Mouse (Mus musculus) kidney, postnatal 0 days (tissue): ENCODE data around the gene Hemk1. TPM values are rescaled to one million over a fixed set of nuclear protein-coding genes. Genes with fewer than 3 reads are reported as not detected.

Experiments used
- ATAC-seq: fragments of 200-750 bp; cut with Nextera tagmentation; replicated peaks from 2 replicates; pipeline ENCODE4 v1.8.0; 2017; ENCODE audit warnings: low read depth, moderate number of reproducible peaks, moderate TSS enrichment, moderate library complexity; ENCODE audit not compliant: low FRiP score
- DNase-seq: peaks from one replicate; pipeline ENCODE4 v3.0.0-alpha.2; 2016; ENCODE audit warnings: low spot score
- H3K27ac ChIP-seq: fragments of 300-500 bp; sonication (generic); 2 replicates; pipeline ENCODE4 v1.5.1; 2014; ENCODE audit warnings: mild to moderate bottlenecking
- H3K27me3 ChIP-seq: fragments of 300-500 bp; sonication (generic); 2 replicates; pipeline ENCODE4 v1.6.1; 2014; ENCODE audit warnings: low read length, mixed read lengths; ENCODE audit not compliant: insufficient read depth
- H3K36me3 ChIP-seq: fragments of 300-500 bp; sonication (generic); 2 replicates; pipeline ENCODE4 v1.6.1; 2014; ENCODE audit warnings: low read length, mixed read lengths; ENCODE audit not compliant: insufficient read depth
- H3K4me1 ChIP-seq: fragments of 300-500 bp; sonication (generic); replicated peaks from 2 replicates; pipeline ENCODE4 v1.6.1; 2014; ENCODE audit warnings: antibody characterized with exemption, low read length, mixed read lengths; ENCODE audit not compliant: insufficient read depth
- H3K4me2 ChIP-seq: fragments of 300-500 bp; sonication (generic); 2 replicates; pipeline ENCODE4 v1.6.1; 2014; ENCODE audit warnings: mild to moderate bottlenecking, low read length, moderate library complexity, mixed read lengths
- H3K4me3 ChIP-seq: fragments of 300-500 bp; sonication (generic); replicated peaks from 2 replicates; pipeline ENCODE4 v1.5.1; 2014; ENCODE audit warnings: low read depth, low read length
- H3K9ac ChIP-seq: fragments of 300-500 bp; sonication (generic); 2 replicates; pipeline ENCODE4 v1.6.1; 2014; ENCODE audit warnings: low read depth, low read length
- H3K9me3 ChIP-seq: fragments of 300-500 bp; sonication (generic); replicated peaks from 2 replicates; pipeline ENCODE4 v1.6.1; 2016; ENCODE audit warnings: low read length, inconsistent platforms, mixed read lengths
- CTCF ChIP-seq: IDR thresholded peaks from 2 replicates; pipeline ENCODE4 v1.5.1; 2016; ENCODE audit warnings: antibody characterized with exemption, low read depth, mild to moderate bottlenecking, moderate library complexity
- WGBS: fragments of 180-500 bp; shearing (Covaris S2); extraction: QIAGEN DNeasy Blood & Tissue Kit; methylation state at CpG from one replicate; pipeline ENCODE4 v1.1.7; 2014; 5-methylcytosine and 5-hydroxymethylcytosine counted together
- polyA plus RNA-seq: library from polyadenylated mRNA; unstranded; fragments of >200 nt; fragmentation: Nextera tagmentation; extraction: Ambion mirVana; gene quantifications from 2 replicates; pipeline ENCODE4 v1.2.1, GENCODE M21; 2015

Hemk1 gene
- polyA plus RNA-seq, 1 experiment from 2014 or later: 10.1 TPM

- peak; percentile 2; the same call in 1 of the 2 replicates for TF ChIP-seq CTCF
- Histone ChIP-seq H3K27me3 (no peaks in the 10 kb centered on the region; the same call in 1 of the 2 replicates), H3K9ac (peak within 1 kb of the TSS; percentile 64), H3K36me3 (no peaks in the 10 kb centered on the region), H3K9me3 (no peaks in the 10 kb centered on the region), H3K4me2 (peak within 1 kb of the TSS; percentile 74), H3K4me3 (peak within 1 kb of the TSS; percentile 51), H3K4me1 (peaks cover 3% of the 10 kb centered on the region; the same call in 1 of the 2 replicates), H3K27ac (no peak within 1 kb of the TSS)
- DNase-seq (peak; percentile 93), ATAC-seq (peak; percentile 93)
- WGBS: 1% methylated on average over 33 of the region's 34 CpGs
Measured at GRCm38 (mm10) chr9:107340267-107340859, 2.2 kb upstream of the Hemk1 start, which contains the start of gene 6430571L13Rik. Gene 6430571L13Rik (plus strand): TSS chr9:107340602.

DNA sequence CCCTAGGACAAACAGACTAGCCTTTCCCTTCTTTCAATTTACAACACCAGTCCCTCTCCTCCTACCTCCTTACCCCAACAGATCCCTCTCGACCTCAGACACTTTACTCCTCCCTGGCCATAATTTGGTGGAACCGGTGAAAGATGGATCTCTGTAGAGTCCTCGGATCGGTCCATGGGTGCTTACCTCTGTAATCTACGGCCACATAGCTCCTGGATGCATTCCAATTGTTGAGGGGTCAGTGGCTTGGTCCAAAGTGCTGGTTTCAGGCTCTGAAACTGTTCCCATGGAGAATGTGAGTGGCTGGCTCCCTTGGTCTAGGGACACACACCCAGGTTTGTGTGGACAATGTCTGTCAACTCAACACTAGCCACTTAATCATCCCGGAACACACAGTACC is 1.8 kb downstream of the Hemk1 start:
- WGBS: 83% methylated on average over 6 of the region's 6 CpGs
- no peak for DNase-seq
- no peak for ATAC-seq

DNA sequence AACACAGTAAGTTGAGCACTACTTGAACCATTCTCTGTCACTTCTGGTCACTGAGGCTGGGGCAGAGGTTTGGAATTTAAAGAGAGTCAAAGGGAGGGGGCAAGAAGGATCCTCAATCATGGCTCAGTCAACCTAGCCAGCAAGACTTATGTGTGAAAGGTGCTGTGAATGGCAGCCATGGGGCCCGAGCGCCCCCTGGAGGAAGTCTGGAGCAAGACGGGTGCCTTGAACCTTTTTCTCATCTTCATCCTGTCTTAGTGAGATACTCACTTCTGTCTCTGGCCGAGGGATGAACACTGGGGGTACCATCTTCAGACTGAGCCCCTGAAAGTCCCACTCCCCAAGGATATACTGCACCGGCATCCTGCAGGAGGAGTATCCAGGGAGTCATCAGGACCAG is 2.2 kb downstream of the Hemk1 start:
- WGBS: 9% methylated on average over 5 of the region's 5 CpGs
- H3K4me3 ChIP-seq: no peak overlapping the region
- ATAC-seq (no peak), DNase-seq (peak; percentile 73)
- peak; percentile 97 for TF ChIP-seq CTCF
- H3K9ac ChIP-seq: no peak overlapping the region
- no peak overlapping the region for H3K4me2 ChIP-seq
- no peak overlapping the region for H3K27ac ChIP-seq
- 0 out of 2 replicates have a peak, but pooled peaks cover 2% of the 10 kb centered on the region for H3K36me3 ChIP-seq
- H3K27me3 ChIP-seq: no peaks in the 10 kb centered on the region
- no peaks in the 10 kb centered on the region for H3K9me3 ChIP-seq
- peaks cover 3% of the 10 kb centered on the region; the same call in 1 of the 2 replicates for H3K4me1 ChIP-seq

More for the DNA sequence above, 1.8 kb downstream of the Hemk1 start:
- TF ChIP-seq CTCF: no peak
- no peak overlapping the region for H3K4me3 ChIP-seq
- 0 out of 2 replicates have a peak, but pooled peaks cover 2% of the 10 kb centered on the region for H3K36me3 ChIP-seq
- no peak overlapping the region for H3K27ac ChIP-seq
- H3K9ac ChIP-seq: no peak overlapping the region
- no peaks in the 10 kb centered on the region for H3K9me3 ChIP-seq
- H3K27me3 ChIP-seq: no peaks in the 10 kb centered on the region; the same call in 1 of the 2 replicates
- H3K4me1 ChIP-seq: peaks cover 3% of the 10 kb centered on the region; the same call in 1 of the 2 replicates
- no peak overlapping the region for H3K4me2 ChIP-seq

- DNase-seq (no peak), ATAC-seq (no peak)
- Histone ChIP-seq H3K27ac (no peak overlapping the region), H3K36me3 (0 out of 2 replicates have a peak, but pooled peaks cover 2% of the 10 kb centered on the region), H3K27me3 (no peaks in the 10 kb centered on the region), H3K9me3 (no peaks in the 10 kb centered on the region), H3K4me1 (peaks cover 3% of the 10 kb centered on the region; the same call in 1 of the 2 replicates), H3K4me3 (no peak overlapping the region), H3K4me2 (no peak overlapping the region), H3K9ac (no peak overlapping the region)
- TF ChIP-seq CTCF: peak; percentile 30; the same call in 1 of the 2 replicates
- WGBS: 85% methylated on average over 5 of the region's 5 CpGs
Measured at GRCm38 (mm10) chr9:107335046-107335445, 3.1 kb downstream of the Hemk1 start.

DNA sequence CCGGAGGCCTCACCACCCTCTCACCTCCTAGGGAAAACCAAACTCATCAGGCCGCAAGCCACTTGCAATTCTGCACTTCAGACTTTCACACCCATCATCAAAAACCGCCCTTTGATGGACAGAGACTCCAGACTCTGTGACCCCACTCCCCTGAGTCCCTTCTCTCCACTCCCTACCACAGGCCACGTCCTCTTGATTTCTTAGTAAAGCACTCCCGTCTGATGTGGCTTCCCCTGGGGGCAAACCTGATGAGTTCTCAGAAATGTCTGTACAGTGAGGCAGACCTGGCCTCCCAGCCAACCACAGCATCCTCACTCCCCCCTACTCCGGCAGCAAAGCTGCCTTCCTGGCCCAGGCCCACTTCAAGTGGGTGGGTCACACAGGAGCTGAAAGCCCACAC is 3.8 kb downstream of the Hemk1 start:
- Histone ChIP-seq H3K27me3 (no peaks in the 10 kb centered on the region), H3K36me3 (0 out of 2 replicates have a peak, but pooled peaks cover 2% of the 10 kb centered on the region), H3K27ac (no peak overlapping the region), H3K4me3 (no peak overlapping the region), H3K4me2 (no peak overlapping the region), H3K4me1 (peaks cover 3% of the 10 kb centered on the region; the same call in 1 of the 2 replicates), H3K9me3 (no peaks in the 10 kb centered on the region), H3K9ac (no peak overlapping the region)
- no peak for ATAC-seq
- WGBS: 79% methylated on average over 6 of the region's 6 CpGs
- TF ChIP-seq CTCF: no peak
- no peak for DNase-seq

GRCm38 (mm10) chr9:107333686-107334085 is 4.5 kb downstream of the Hemk1 start:
- Histone ChIP-seq H3K36me3 (0 out of 2 replicates have a peak, but pooled peaks cover 2% of the 10 kb centered on the region), H3K4me2 (no peak overlapping the region), H3K4me1 (peaks cover 3% of the 10 kb centered on the region; the same call in 1 of the 2 replicates), H3K27ac (no peak overlapping the region), H3K4me3 (no peak overlapping the region), H3K9ac (no peak overlapping the region), H3K9me3 (no peaks in the 10 kb centered on the region), H3K27me3 (no peaks in the 10 kb centered on the region)
- TF ChIP-seq CTCF: no peak
- no peak for ATAC-seq
- no peak for DNase-seq
- 51% methylated on average over 2 of the region's 2 CpGs for WGBS
